14 mouse cellular contexts compared by ENCODE assay signal in the genomic region with DNA sequence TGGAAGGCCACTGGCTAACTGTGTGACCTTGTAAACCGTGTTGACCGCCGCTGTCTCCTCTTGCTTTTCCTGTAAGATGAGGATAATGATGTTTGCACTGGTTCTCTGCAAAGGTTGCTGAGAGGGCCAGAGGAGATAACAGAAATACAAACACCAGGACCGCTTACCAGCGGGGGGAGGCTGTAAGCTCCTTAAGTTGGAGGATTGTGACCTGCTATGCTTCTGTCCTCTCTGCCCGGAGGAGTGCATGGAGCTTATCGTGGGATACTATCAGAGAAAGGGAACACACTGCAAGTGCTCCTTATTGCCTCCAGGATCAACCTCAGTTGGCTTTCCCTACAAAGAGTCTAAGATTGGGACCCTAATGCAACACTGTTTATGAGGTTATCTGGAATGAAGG.
"Had no signal": no experiment of that assay in that cellular context is flagged by ENCODE, and none has a peak within 500 bp of the region (broad histone marks: within the 10 kb centered on the region; RNA-seq: fewer than 3 reads in every experiment).

No protein-coding gene starts in this region.

- DNase-seq: gastrocnemius, postnatal 14 days; gastrocnemius, postnatal 36 days; heart, adult 11 months; heart, adult 2 months; heart, postnatal 14 days; heart, postnatal 36 days; kidney, adult 11 months; kidney, adult 2 months; kidney, adult 9 months; kidney, postnatal 14 days; kidney, postnatal 36 days; layer of hippocampus, adult 9-11 months; layer of hippocampus, postnatal 36 days; left cerebral cortex, postnatal 4 days had no signal
